Mouse (Mus musculus) limb, embryonic 14.5 days (tissue): ENCODE data around the gene Trabd. TPM values are rescaled to one million over a fixed set of nuclear protein-coding genes. Genes with fewer than 3 reads are reported as not detected.

Experiments
- ATAC-seq: fragments of 200-750 bp; cut with Nextera tagmentation; 2 replicates; pipeline ENCODE4 v1.8.0; 2017; ENCODE audit warnings: low read depth, moderate number of reproducible peaks, moderate TSS enrichment; ENCODE audit not compliant: low FRiP score
- DNase-seq: peaks from one replicate; pipeline ENCODE4 v3.0.0-alpha.2; 2015; ENCODE audit warnings: low spot score
- H3K27ac ChIP-seq: fragments of 300-500 bp; sonication (generic); replicated peaks from 2 replicates; pipeline ENCODE4 v1.5.1; 2014; ENCODE audit warnings: low read depth, mild to moderate bottlenecking, low read length, moderate library complexity, mixed read lengths
- H3K27me3 ChIP-seq: fragments of 300-500 bp; sonication (generic); 2 replicates; pipeline ENCODE4 v1.6.1; 2014; ENCODE audit warnings: low read length, mixed read lengths; ENCODE audit not compliant: control insufficient read depth, insufficient read depth
- H3K36me3 ChIP-seq: fragments of 300-500 bp; sonication (generic); 2 replicates; pipeline ENCODE4 v1.6.1; 2014; ENCODE audit warnings: mild to moderate bottlenecking, low read length, moderate library complexity, mixed read lengths; ENCODE audit not compliant: control insufficient read depth, insufficient read depth
- H3K4me1 ChIP-seq: fragments of 300-500 bp; sonication (generic); 2 replicates; pipeline ENCODE4 v1.6.1; 2014; ENCODE audit warnings: antibody characterized with exemption, low read length, mixed read lengths; ENCODE audit not compliant: control insufficient read depth, insufficient read depth
- H3K4me2 ChIP-seq: fragments of 300-500 bp; sonication (generic); replicated peaks from 2 replicates; pipeline ENCODE4 v1.6.1; 2014; ENCODE audit warnings: low read depth, mild to moderate bottlenecking, low read length, moderate library complexity; ENCODE audit not compliant: severe bottlenecking
- H3K4me3 ChIP-seq: fragments of 300-500 bp; sonication (generic); replicated peaks from 2 replicates; pipeline ENCODE4 v1.5.1; 2014; ENCODE audit warnings: low read length
- H3K9ac ChIP-seq: fragments of 300-500 bp; sonication (generic); 2 replicates; pipeline ENCODE4 v1.6.1; 2014; ENCODE audit warnings: mild to moderate bottlenecking, low read depth, low read length, moderate library complexity; ENCODE audit not compliant: severe bottlenecking
- H3K9me3 ChIP-seq: fragments of 300-500 bp; sonication (generic); 2 replicates; pipeline ENCODE4 v1.6.1; 2016; ENCODE audit warnings: low read length; ENCODE audit not compliant: control insufficient read depth
- POLR2A ChIP-seq: fragments of 200-500 bp; IDR thresholded peaks from 2 replicates; pipeline ENCODE4 v1.8.0; 2012; ENCODE audit warnings: inconsistent platforms, mild to moderate bottlenecking, moderate library complexity, borderline replicate concordance; ENCODE audit not compliant: insufficient read depth, insufficient read length; ENCODE audit errors: extremely low read depth
- WGBS: fragments of 180-500 bp; shearing (Covaris S2); extraction: QIAGEN DNeasy Blood & Tissue Kit; methylation state at CpG from one replicate; pipeline ENCODE4 v1.1.7; 2014; 5-methylcytosine and 5-hydroxymethylcytosine counted together
- polyA plus RNA-seq, 2 experiments: library from polyadenylated mRNA; depleted of rRNA in 1 of 2; stranded (reverse) in 1 of 2; unstranded in 1 of 2; fragments of >200 nt; fragmentation: Nextera tagmentation in 1 of 2; extraction: Ambion mirVana in 1 of 2; gene quantifications; 2 replicates each; pipeline versions ENCODE4 v1.2.1 to v1.2.3; 2012 to 2014

Gene Trabd
- polyA plus RNA-seq, 2 experiments: 43.5 to 47.8 TPM

DNA sequence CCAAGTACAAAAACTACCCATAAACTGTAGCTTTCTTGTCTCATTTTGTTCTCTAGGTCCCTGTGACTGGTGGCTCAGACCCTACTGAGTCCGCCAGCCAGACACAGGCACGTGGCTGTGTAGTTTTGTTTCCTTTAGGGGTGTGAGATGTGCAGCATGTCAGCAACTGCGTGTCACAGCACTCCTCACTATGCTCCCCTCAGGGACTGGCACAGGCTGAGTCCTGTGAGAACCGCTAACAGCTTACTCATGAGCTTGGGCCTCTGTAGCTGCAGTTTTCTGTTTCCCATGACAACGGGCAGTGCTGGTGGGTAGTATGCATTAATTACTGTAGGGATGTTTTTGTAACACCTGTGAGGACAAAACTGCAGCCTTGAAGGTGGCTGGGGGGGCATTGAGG lies 17.3 kb downstream of the Trabd start:
- no peak for TF ChIP-seq POLR2A
- DNase-seq: no peak
- ATAC-seq: no peak
- no peaks in the 10 kb centered on the region for H3K9me3 ChIP-seq
- no peak overlapping the region for H3K4me2 ChIP-seq
- H3K27ac ChIP-seq: no peak overlapping the region
- H3K27me3 ChIP-seq: no peaks in the 10 kb centered on the region
- no peak overlapping the region for H3K4me3 ChIP-seq
- WGBS: 77% methylated on average over 5 of the region's 5 CpGs
- peaks cover 6% of the 10 kb centered on the region for H3K4me1 ChIP-seq
- no peak overlapping the region for H3K9ac ChIP-seq
- H3K36me3 ChIP-seq: peaks cover 59% of the 10 kb centered on the region

GRCm38 (mm10) chr15:89097450-89097849 lies 22.5 kb downstream of the Trabd start:
- Histone ChIP-seq H3K9me3 (no peaks in the 10 kb centered on the region), H3K9ac (no peak overlapping the region), H3K4me1 (no peaks in the 10 kb centered on the region), H3K27ac (no peak overlapping the region), H3K36me3 (peaks cover 100% of the 10 kb centered on the region), H3K4me3 (no peak overlapping the region), H3K4me2 (no peak overlapping the region), H3K27me3 (no peaks in the 10 kb centered on the region)
- ATAC-seq (no peak), DNase-seq (no peak)
- no peak for TF ChIP-seq POLR2A
- WGBS: 88% methylated on average over 5 of the region's 5 CpGs

DNA sequence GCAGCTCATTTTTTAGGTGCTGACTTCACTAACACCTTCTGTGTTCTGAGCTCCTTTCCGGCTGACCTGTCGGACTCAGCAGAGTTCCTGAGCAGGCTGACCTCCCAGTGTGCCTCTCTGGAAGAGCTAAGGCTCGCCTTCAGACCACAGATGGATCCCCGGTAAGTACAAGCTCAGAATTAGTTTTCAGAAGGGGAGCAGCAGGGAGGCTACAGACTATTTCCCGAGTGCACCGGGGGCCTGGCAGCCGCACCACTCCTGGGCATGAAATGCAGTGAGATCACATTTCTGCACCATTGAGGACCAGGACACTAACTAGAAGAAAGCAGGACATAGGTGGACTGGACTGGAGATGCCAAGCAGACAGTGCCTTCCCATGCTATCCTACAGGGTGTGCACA lies 23.7 kb downstream of the Trabd start:
- Histone ChIP-seq H3K9ac (no peak overlapping the region), H3K4me1 (no peaks in the 10 kb centered on the region), H3K27ac (no peak overlapping the region), H3K27me3 (no peaks in the 10 kb centered on the region), H3K4me2 (no peak overlapping the region), H3K36me3 (peaks cover 99% of the 10 kb centered on the region), H3K4me3 (no peak overlapping the region), H3K9me3 (no peaks in the 10 kb centered on the region)
- ATAC-seq: no peak
- no peak for DNase-seq
- WGBS: 89% methylated on average over 7 of the region's 7 CpGs
- no peak for TF ChIP-seq POLR2A

DNA sequence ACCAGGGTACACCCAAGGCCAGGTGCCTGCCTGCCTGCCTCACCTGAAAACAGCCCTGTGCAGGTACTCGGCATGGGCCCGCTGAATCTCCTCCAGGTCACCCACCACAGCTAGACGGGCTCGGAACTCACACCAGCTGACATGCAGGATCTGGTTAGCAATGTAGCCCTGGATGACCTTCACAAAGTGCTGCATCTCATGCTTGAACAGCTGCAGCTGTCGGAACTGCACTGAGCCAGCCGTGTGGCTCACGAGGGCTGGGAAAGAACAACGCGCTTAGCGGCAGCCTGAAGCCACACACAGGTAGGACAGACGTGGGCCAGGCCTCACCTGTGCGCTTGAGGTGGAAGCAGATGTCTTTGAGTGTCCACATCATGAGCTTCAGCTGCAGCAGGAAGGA lies 25.9 kb downstream of the Trabd start:
- no peak overlapping the region for H3K4me3 ChIP-seq
- H3K9me3 ChIP-seq: no peaks in the 10 kb centered on the region
- H3K27me3 ChIP-seq: no peaks in the 10 kb centered on the region
- H3K27ac ChIP-seq: no peak overlapping the region
- peaks cover 95% of the 10 kb centered on the region for H3K36me3 ChIP-seq
- 98% methylated on average over 12 of the region's 12 CpGs for WGBS
- H3K4me2 ChIP-seq: no peak overlapping the region
- H3K4me1 ChIP-seq: no peaks in the 10 kb centered on the region
- H3K9ac ChIP-seq: no peak overlapping the region
- DNase-seq (no peak), ATAC-seq (no peak)
- TF ChIP-seq POLR2A: no peak

DNA sequence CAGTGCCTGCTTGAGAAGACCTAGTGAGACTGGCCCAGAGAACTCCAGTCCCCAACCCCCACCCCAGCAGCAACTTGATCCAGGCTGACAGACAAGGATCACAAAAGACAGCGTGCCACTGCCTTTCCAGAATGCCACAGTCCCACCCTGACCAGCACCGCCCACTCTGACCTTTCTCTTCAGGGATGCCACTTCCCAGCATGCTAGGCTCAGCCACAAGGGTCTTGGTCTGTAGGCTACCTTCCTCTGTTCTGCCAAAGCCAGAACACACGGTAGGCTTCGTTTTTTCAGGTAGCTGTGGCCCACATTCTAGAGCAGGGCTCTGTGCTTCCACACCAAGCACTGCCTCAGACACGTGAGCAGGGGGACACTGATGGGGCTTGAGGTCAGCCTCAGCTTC lies 27.7 kb downstream of the Trabd start:
- ATAC-seq: no peak
- Histone ChIP-seq H3K9ac (no peak overlapping the region), H3K4me2 (no peak overlapping the region), H3K27me3 (no peaks in the 10 kb centered on the region), H3K4me1 (no peaks in the 10 kb centered on the region), H3K4me3 (no peak overlapping the region), H3K36me3 (peaks cover 95% of the 10 kb centered on the region), H3K9me3 (no peaks in the 10 kb centered on the region), H3K27ac (no peak overlapping the region)
- DNase-seq: no peak
- 83% methylated on average over 5 of the region's 5 CpGs for WGBS
- TF ChIP-seq POLR2A: no peak

GRCm38 (mm10) chr15:89103921-89104320 lies 29.0 kb downstream of the Trabd start:
- DNase-seq (no peak), ATAC-seq (no peak)
- 90% methylated on average over 10 of the region's 10 CpGs for WGBS
- no peak overlapping the region for H3K27ac ChIP-seq
- no peak overlapping the region for H3K4me3 ChIP-seq
- no peaks in the 10 kb centered on the region for H3K9me3 ChIP-seq
- H3K27me3 ChIP-seq: no peaks in the 10 kb centered on the region
- TF ChIP-seq POLR2A: no peak
- peaks cover 95% of the 10 kb centered on the region for H3K36me3 ChIP-seq
- H3K4me2 ChIP-seq: no peak overlapping the region
- no peaks in the 10 kb centered on the region for H3K4me1 ChIP-seq
- H3K9ac ChIP-seq: no peak overlapping the region
